Mouse (Mus musculus) embryonic facial prominence, embryonic 12.5 days (tissue): ENCODE data around the gene Cdh13. TPM values are rescaled to one million over a fixed set of nuclear protein-coding genes. Genes with fewer than 3 reads are reported as not detected.

ENCODE experiments used
- ATAC-seq: fragments of 200-750 bp; cut with Nextera tagmentation; 2 replicates; pipeline ENCODE4 v1.8.0; 2017; ENCODE audit not compliant: insufficient number of reproducible peaks, insufficient read depth, low FRiP score, low TSS enrichment
- H3K27ac ChIP-seq: fragments of 300-500 bp; sonication (generic); 2 replicates; pipeline ENCODE4 v1.5.1; 2016; ENCODE audit warnings: mild to moderate bottlenecking
- H3K27me3 ChIP-seq: fragments of 300-500 bp; sonication (generic); 2 replicates; pipeline ENCODE4 v1.6.1; 2016; ENCODE audit warnings: mild to moderate bottlenecking, moderate library complexity
- H3K36me3 ChIP-seq: fragments of 300-500 bp; sonication (generic); 2 replicates; pipeline ENCODE4 v1.6.1; 2016; ENCODE audit warnings: mild to moderate bottlenecking
- H3K4me1 ChIP-seq: fragments of 300-500 bp; sonication (generic); 2 replicates; pipeline ENCODE4 v1.6.1; 2016
- H3K4me2 ChIP-seq: fragments of 300-500 bp; sonication (generic); replicated peaks from 2 replicates; pipeline ENCODE4 v1.6.1; 2016; ENCODE audit warnings: mild to moderate bottlenecking, moderate library complexity
- H3K4me3 ChIP-seq: fragments of 300-500 bp; sonication (generic); 2 replicates; pipeline ENCODE4 v1.5.1; 2016; ENCODE audit warnings: mild to moderate bottlenecking
- H3K9ac ChIP-seq: fragments of 300-500 bp; sonication (generic); 2 replicates; pipeline ENCODE4 v1.6.1; 2016; ENCODE audit warnings: mild to moderate bottlenecking, moderate library complexity
- H3K9me3 ChIP-seq: fragments of 300-500 bp; sonication (generic); 2 replicates; pipeline ENCODE4 v1.6.1; 2016; ENCODE audit warnings: mild to moderate bottlenecking, moderate library complexity
- WGBS: fragments of 180-500 bp; shearing (Covaris S2); methylation state at CpG from one replicate; pipeline ENCODE4 v1.1.7; 2016; 5-methylcytosine and 5-hydroxymethylcytosine counted together
- polyA plus RNA-seq: library from polyadenylated mRNA; unstranded; fragments of >200 nt; fragmentation: Nextera tagmentation; extraction: Ambion mirVana; gene quantifications from 2 replicates; pipeline ENCODE4 v1.2.1, GENCODE M21; 2016

Cdh13 gene
- polyA plus RNA-seq, 1 experiment from 2014 or later, result 10.6 TPM

- Histone ChIP-seq H3K36me3 (no peaks in the 10 kb centered on the region), H3K4me3 (no peak overlapping the region), H3K4me2 (no peak overlapping the region), H3K27ac (no peak overlapping the region), H3K4me1 (no peaks in the 10 kb centered on the region), H3K27me3 (no peaks in the 10 kb centered on the region), H3K9ac (no peak overlapping the region), H3K9me3 (no peaks in the 10 kb centered on the region)
- ATAC-seq, result no peak
- WGBS, result 87% methylated on average over 3 of the region's 3 CpGs
These were observed 181.9 kb downstream of the Cdh13 start for GRCm38 (mm10) chr8:118465330-118465948.

GRCm38 (mm10) chr8:118477587-118477986 is 194.1 kb downstream of the Cdh13 start:
- WGBS, result 88% methylated on average over 9 of the region's 9 CpGs

GRCm38 (mm10) chr8:118488735-118489134 is 205.2 kb downstream of the Cdh13 start:
- no peaks in the 10 kb centered on the region for H3K9me3 ChIP-seq
- H3K27ac ChIP-seq, result no peak overlapping the region
- H3K4me1 ChIP-seq, result no peaks in the 10 kb centered on the region
- no peak overlapping the region for H3K4me3 ChIP-seq
- no peak overlapping the region for H3K4me2 ChIP-seq
- H3K27me3 ChIP-seq, result 0 out of 2 replicates have a peak, but pooled peaks cover 3% of the 10 kb centered on the region
- WGBS, result 79% methylated on average over 4 of the region's 4 CpGs
- no peaks in the 10 kb centered on the region for H3K36me3 ChIP-seq
- no peak for ATAC-seq
- no peak overlapping the region for H3K9ac ChIP-seq

More at GRCm38 (mm10) chr8:118477587-118477986, 194.1 kb downstream of the Cdh13 start:
- Histone ChIP-seq H3K9me3 (no peaks in the 10 kb centered on the region), H3K4me2 (no peak overlapping the region), H3K4me1 (no peaks in the 10 kb centered on the region), H3K27ac (no peak overlapping the region), H3K27me3 (no peaks in the 10 kb centered on the region), H3K4me3 (no peak overlapping the region), H3K36me3 (no peaks in the 10 kb centered on the region), H3K9ac (no peak overlapping the region)
- no peak for ATAC-seq

GRCm38 (mm10) chr8:118502509-118502908 is 219.0 kb downstream of the Cdh13 start:
- WGBS, result 52% methylated on average over 8 of the region's 8 CpGs
- no peaks in the 10 kb centered on the region for H3K27me3 ChIP-seq
- H3K9me3 ChIP-seq, result no peaks in the 10 kb centered on the region
- no peak overlapping the region for H3K4me2 ChIP-seq
- no peak overlapping the region for H3K4me3 ChIP-seq
- ATAC-seq, result no peak
- H3K4me1 ChIP-seq, result no peaks in the 10 kb centered on the region
- H3K36me3 ChIP-seq, result no peaks in the 10 kb centered on the region
- no peak overlapping the region for H3K27ac ChIP-seq
- no peak overlapping the region for H3K9ac ChIP-seq

- H3K27me3 ChIP-seq, result 0 out of 2 replicates have a peak, but pooled peaks cover 2% of the 10 kb centered on the region
- no peak overlapping the region for H3K9ac ChIP-seq
- H3K4me3 ChIP-seq, result no peak overlapping the region
- H3K36me3 ChIP-seq, result no peaks in the 10 kb centered on the region
- ATAC-seq, result no peak
- no peak overlapping the region for H3K4me2 ChIP-seq
- H3K9me3 ChIP-seq, result no peaks in the 10 kb centered on the region
- H3K27ac ChIP-seq, result no peak overlapping the region
- WGBS, result 89% methylated on average over 5 of the region's 5 CpGs
- H3K4me1 ChIP-seq, result no peaks in the 10 kb centered on the region
These were observed 225.9 kb downstream of the Cdh13 start for GRCm38 (mm10) chr8:118509426-118509825.

GRCm38 (mm10) chr8:118513259-118513658 is 229.7 kb downstream of the Cdh13 start:
- WGBS, result 78% methylated on average over 6 of the region's 6 CpGs
- H3K36me3 ChIP-seq, result no peaks in the 10 kb centered on the region
- peaks cover 4% of the 10 kb centered on the region; the same call in 1 of the 2 replicates for H3K4me1 ChIP-seq
- H3K4me3 ChIP-seq, result no peak overlapping the region
- H3K27me3 ChIP-seq, result 0 out of 2 replicates have a peak, but pooled peaks cover 2% of the 10 kb centered on the region
- H3K27ac ChIP-seq, result no peak overlapping the region
- ATAC-seq, result no peak
- H3K9me3 ChIP-seq, result no peaks in the 10 kb centered on the region
- H3K9ac ChIP-seq, result no peak overlapping the region
- H3K4me2 ChIP-seq, result no peak overlapping the region

- Histone ChIP-seq H3K4me2 (no peak overlapping the region), H3K9me3 (no peaks in the 10 kb centered on the region), H3K27me3 (0 out of 2 replicates have a peak, but pooled peaks cover 2% of the 10 kb centered on the region), H3K4me3 (no peak overlapping the region), H3K36me3 (no peaks in the 10 kb centered on the region), H3K27ac (no peak overlapping the region), H3K9ac (no peak overlapping the region), H3K4me1 (peaks cover 8% of the 10 kb centered on the region; the same call in 1 of the 2 replicates)
- ATAC-seq, result no peak
- 90% methylated on average over 5 of the region's 6 CpGs for WGBS
These were observed 232.1 kb downstream of the Cdh13 start for GRCm38 (mm10) chr8:118515616-118516015.

GRCm38 (mm10) chr8:118517071-118517470 is 233.5 kb downstream of the Cdh13 start:
- H3K4me2 ChIP-seq, result no peak overlapping the region
- ATAC-seq, result no peak
- H3K4me1 ChIP-seq, result peaks cover 8% of the 10 kb centered on the region; the same call in 1 of the 2 replicates
- H3K27me3 ChIP-seq, result no peaks in the 10 kb centered on the region
- H3K9me3 ChIP-seq, result no peaks in the 10 kb centered on the region
- 51% methylated on average over 4 of the region's 4 CpGs for WGBS
- H3K4me3 ChIP-seq, result no peak overlapping the region
- H3K9ac ChIP-seq, result no peak overlapping the region
- H3K27ac ChIP-seq, result no peak overlapping the region
- no peaks in the 10 kb centered on the region for H3K36me3 ChIP-seq

GRCm38 (mm10) chr8:118518030-118518741 is 234.7 kb downstream of the Cdh13 start:
- no peak for ATAC-seq
- WGBS, result 68% methylated on average over 13 of the region's 13 CpGs
- Histone ChIP-seq H3K9ac (no peak overlapping the region), H3K27ac (no peak overlapping the region), H3K4me3 (no peak overlapping the region), H3K4me1 (peaks cover 8% of the 10 kb centered on the region; the same call in 1 of the 2 replicates), H3K36me3 (no peaks in the 10 kb centered on the region), H3K27me3 (no peaks in the 10 kb centered on the region), H3K9me3 (no peaks in the 10 kb centered on the region), H3K4me2 (no peak overlapping the region)

- Histone ChIP-seq H3K9ac (no peak overlapping the region), H3K4me1 (peaks cover 8% of the 10 kb centered on the region; the same call in 1 of the 2 replicates), H3K4me3 (no peak overlapping the region), H3K27me3 (no peaks in the 10 kb centered on the region), H3K27ac (no peak overlapping the region), H3K36me3 (no peaks in the 10 kb centered on the region), H3K9me3 (no peaks in the 10 kb centered on the region), H3K4me2 (no peak overlapping the region)
- ATAC-seq, result no peak
- WGBS, result 47% methylated on average over 3 of the region's 3 CpGs
These were observed 235.2 kb downstream of the Cdh13 start for GRCm38 (mm10) chr8:118518742-118519102.

- H3K4me2 ChIP-seq, result no peak overlapping the region
- no peaks in the 10 kb centered on the region for H3K27me3 ChIP-seq
- no peaks in the 10 kb centered on the region for H3K9me3 ChIP-seq
- no peak overlapping the region for H3K9ac ChIP-seq
- no peaks in the 10 kb centered on the region for H3K36me3 ChIP-seq
- H3K4me3 ChIP-seq, result no peak overlapping the region
- 78% methylated on average over 1 of the region's 1 CpGs for WGBS
- no peak for ATAC-seq
- H3K4me1 ChIP-seq, result no peaks in the 10 kb centered on the region
- no peak overlapping the region for H3K27ac ChIP-seq
These were observed 240.4 kb downstream of the Cdh13 start for GRCm38 (mm10) chr8:118523922-118524321.
